Mouse (Mus musculus) embryonic facial prominence, embryonic 15.5 days (tissue): ENCODE results near the gene Sec14l3. TPM values are rescaled to one million over a fixed set of nuclear protein-coding genes. Genes with fewer than 3 reads are reported as not detected.
"Not testable (repeated sequence)": the region's sequence is repeated elsewhere in the genome, so short reads cannot be mapped to it uniquely, and the experiment has no call there.

ENCODE experiments used
- ATAC-seq: fragments of 200-750 bp; cut with Nextera tagmentation; 2 replicates; pipeline ENCODE4 v1.8.0; 2017; ENCODE audit warnings: low read depth, moderate TSS enrichment; ENCODE audit not compliant: insufficient number of reproducible peaks, low FRiP score, low TSS enrichment
- H3K27ac ChIP-seq: fragments of 300-500 bp; sonication (generic); replicated peaks from 2 replicates; pipeline ENCODE4 v1.5.1; 2015; ENCODE audit warnings: mild to moderate bottlenecking, inconsistent platforms
- H3K27me3 ChIP-seq: fragments of 300-500 bp; sonication (generic); 2 replicates; pipeline ENCODE4 v1.6.1; 2015; ENCODE audit warnings: inconsistent platforms
- H3K36me3 ChIP-seq: fragments of 300-500 bp; sonication (generic); 2 replicates; pipeline ENCODE4 v1.6.1; 2015; ENCODE audit warnings: mild to moderate bottlenecking, inconsistent platforms
- H3K4me1 ChIP-seq: fragments of 300-500 bp; sonication (generic); 2 replicates; pipeline ENCODE4 v1.6.1; 2015; ENCODE audit warnings: inconsistent platforms
- H3K4me2 ChIP-seq: fragments of 300-500 bp; sonication (generic); replicated peaks from 2 replicates; pipeline ENCODE4 v1.6.1; 2015; ENCODE audit warnings: mild to moderate bottlenecking, inconsistent platforms
- H3K4me3 ChIP-seq: fragments of 300-500 bp; sonication (generic); replicated peaks from 2 replicates; pipeline ENCODE4 v1.5.1; 2015; ENCODE audit warnings: mild to moderate bottlenecking, inconsistent platforms
- H3K9ac ChIP-seq: fragments of 300-500 bp; sonication (generic); 2 replicates; pipeline ENCODE4 v1.6.1; 2015; ENCODE audit warnings: inconsistent platforms
- H3K9me3 ChIP-seq: fragments of 300-500 bp; sonication (generic); replicated peaks from 2 replicates; pipeline ENCODE4 v1.6.1; 2016; ENCODE audit warnings: inconsistent platforms
- whole genome bisulfite sequencing: fragments of 180-500 bp; shearing (Covaris S2); methylation state at CpG from one replicate; pipeline ENCODE4 v1.1.7; 2015; 5-methylcytosine and 5-hydroxymethylcytosine counted together
- polyA plus RNA-seq: library from polyadenylated mRNA; unstranded; fragments of >200 nt; fragmentation: Nextera tagmentation; extraction: Ambion mirVana; gene quantifications from 2 replicates; pipeline ENCODE4 v1.2.1, GENCODE M21; 2015

The Sec14l3 gene
- polyA plus RNA-seq, 1 experiment from 2014 or later: 16.1 TPM

DNA sequence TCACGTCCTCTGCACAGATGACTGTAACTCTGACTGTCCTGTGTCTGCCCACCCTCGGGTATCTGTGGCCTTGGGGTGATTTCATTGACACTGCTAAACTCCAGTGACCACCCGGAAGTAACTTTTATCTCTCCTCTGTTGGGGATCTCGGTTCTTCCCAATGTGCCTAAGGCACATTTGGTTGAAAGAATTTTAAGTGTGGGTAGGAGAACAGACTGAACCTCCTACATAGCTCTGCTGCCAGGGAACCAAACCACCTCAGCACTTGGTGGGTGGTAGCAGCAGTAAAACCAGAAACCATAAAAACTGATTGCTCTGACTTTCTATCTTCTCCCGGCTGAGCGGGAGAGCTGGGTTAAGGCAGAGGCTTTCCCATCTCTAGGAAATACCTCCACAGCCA is 40.8 kb downstream of the Sec14l3 start:
- Histone ChIP-seq H3K36me3 (0 out of 2 replicates have a peak, but pooled peaks cover 3% of the 10 kb centered on the region), H3K9me3 (no peaks in the 10 kb centered on the region), H3K9ac (no peak overlapping the region), H3K4me1 (no peaks in the 10 kb centered on the region), H3K27me3 (no peaks in the 10 kb centered on the region), H3K4me3 (no peak overlapping the region), H3K4me2 (no peak overlapping the region), H3K27ac (no peak overlapping the region)
- ATAC-seq: no peak
- WGBS: 57% methylated on average over 6 of the region's 6 CpGs

DNA sequence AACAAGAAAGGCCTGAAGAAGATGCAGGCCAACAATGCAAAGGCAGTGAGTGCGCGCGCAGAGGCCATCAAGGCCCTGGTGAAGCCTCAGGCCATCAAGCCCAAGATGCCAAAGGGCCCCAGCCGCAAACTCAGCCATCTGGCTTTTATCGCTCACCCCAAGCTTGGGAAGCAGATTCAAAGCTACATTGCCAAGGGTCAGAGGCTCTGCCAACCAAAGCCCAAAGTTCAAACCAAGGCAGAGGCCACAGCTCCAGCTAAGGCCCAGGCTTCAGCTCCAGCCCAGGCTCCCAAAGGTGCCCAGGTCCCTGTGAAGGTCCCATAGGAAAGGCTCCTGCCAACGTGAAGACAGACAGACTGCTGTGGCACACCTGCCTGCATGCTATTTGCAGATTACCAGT is 43.3 kb downstream of the Sec14l3 start:
- not testable (repeated sequence) for H3K4me2 ChIP-seq, H3K4me1 ChIP-seq, H3K36me3 ChIP-seq, H3K27me3 ChIP-seq, ATAC-seq, H3K9me3 ChIP-seq, H3K27ac ChIP-seq, H3K9ac ChIP-seq, H3K4me3 ChIP-seq
- 85% methylated on average over 6 of the region's 6 CpGs for WGBS

DNA sequence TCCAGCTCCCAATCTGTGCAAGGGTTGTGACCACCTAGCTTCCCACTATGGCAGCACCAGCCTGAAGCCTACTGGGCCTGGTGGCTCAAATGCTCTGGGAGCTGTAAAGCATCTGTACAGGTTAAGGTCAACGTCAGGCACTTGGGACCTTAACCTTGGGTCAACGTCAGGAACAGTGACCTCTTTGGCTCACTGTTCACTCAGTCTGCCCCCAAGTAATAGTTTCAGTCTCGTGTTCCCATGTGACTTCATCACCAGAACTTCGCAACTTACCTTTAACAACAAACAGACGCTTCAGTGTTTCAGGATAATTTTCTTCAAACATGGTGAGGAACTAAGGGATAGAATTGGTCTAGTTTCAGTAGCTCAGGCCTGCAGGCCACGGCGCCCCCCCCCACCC is 44.0 kb downstream of the Sec14l3 start:
- ATAC-seq: no peak
- 0 out of 2 replicates have a peak, but pooled peaks cover 4% of the 10 kb centered on the region for H3K4me1 ChIP-seq
- H3K27me3 ChIP-seq: no peaks in the 10 kb centered on the region
- no peak overlapping the region for H3K4me3 ChIP-seq
- WGBS: 46% methylated on average over 7 of the region's 7 CpGs
- H3K9me3 ChIP-seq: no peaks in the 10 kb centered on the region
- no peak overlapping the region for H3K27ac ChIP-seq
- 0 out of 2 replicates have a peak, but pooled peaks cover 9% of the 10 kb centered on the region for H3K36me3 ChIP-seq
- no peak overlapping the region for H3K9ac ChIP-seq
- H3K4me2 ChIP-seq: no peak overlapping the region

DNA sequence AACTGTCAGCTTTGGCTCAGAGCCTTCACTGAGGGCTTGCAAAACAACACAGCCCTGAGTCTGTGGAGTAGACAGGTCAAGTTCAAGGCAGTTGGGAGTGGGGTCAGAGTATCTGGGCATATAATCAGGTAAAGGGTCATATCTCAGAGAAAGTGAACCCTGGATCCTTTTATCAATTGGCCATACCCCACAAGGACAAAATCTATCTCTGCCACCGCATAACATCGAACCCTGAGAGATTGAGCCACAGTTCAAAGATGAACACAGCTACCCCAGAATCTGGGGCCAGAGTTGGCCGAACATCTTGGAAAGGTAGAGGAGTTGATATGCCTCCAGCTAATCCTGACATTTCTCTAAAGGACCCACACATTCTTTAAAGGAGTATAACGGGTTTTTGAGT is 47.4 kb downstream of the Sec14l3 start:
- ATAC-seq: no peak
- Histone ChIP-seq H3K9me3 (no peaks in the 10 kb centered on the region), H3K4me1 (peaks cover 13% of the 10 kb centered on the region), H3K4me3 (no peak overlapping the region), H3K4me2 (no peak overlapping the region), H3K27ac (no peak overlapping the region), H3K27me3 (no peaks in the 10 kb centered on the region), H3K36me3 (0 out of 2 replicates have a peak, but pooled peaks cover 9% of the 10 kb centered on the region), H3K9ac (no peak overlapping the region)
- 85% methylated on average over 4 of the region's 4 CpGs for WGBS

DNA sequence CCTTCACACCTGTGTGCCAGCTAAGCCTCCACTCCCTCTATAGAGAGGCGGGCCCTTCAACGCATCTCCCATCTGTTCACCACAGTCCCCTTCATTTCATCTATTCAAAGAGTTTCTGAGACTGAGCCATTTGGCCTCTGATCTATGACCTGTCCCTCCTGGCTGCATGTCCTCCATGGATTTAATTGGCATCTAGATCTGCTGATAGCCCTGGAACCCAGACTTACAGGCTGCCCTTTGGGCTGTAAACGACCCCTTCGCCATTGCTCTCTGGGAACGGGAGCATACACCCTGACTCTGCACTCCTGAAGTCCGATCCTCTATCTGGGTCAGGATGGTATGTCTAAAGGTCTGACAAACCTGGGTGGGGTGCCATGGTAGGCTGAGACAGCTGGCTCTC is 48.2 kb downstream of the Sec14l3 start:
- no peak overlapping the region for H3K4me3 ChIP-seq
- no peak overlapping the region for H3K9ac ChIP-seq
- H3K36me3 ChIP-seq: 0 out of 2 replicates have a peak, but pooled peaks cover 9% of the 10 kb centered on the region
- H3K4me1 ChIP-seq: peaks cover 19% of the 10 kb centered on the region
- no peak overlapping the region for H3K4me2 ChIP-seq
- 82% methylated on average over 6 of the region's 6 CpGs for WGBS
- no peak for ATAC-seq
- no peak overlapping the region for H3K27ac ChIP-seq
- no peaks in the 10 kb centered on the region for H3K27me3 ChIP-seq
- no peaks in the 10 kb centered on the region for H3K9me3 ChIP-seq

DNA sequence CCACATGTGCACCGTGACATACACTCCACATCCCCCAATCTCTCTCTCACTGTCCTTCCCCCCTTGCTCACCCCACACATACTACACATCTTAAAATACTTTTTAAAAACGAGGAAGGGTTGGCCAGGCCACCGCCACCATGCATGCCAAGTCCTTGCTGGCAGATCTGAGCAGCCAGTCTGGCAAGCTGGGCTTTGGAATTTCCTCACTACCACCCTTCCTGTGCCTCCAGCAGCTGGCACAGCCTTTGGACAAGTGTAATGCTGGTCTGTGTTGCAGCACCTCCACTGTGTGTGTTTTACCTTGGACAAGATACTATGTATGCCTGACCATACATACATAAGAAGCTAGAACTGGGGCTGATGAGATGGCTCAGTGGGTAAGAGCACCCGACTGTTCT is 48.9 kb downstream of the Sec14l3 start:
- 79% methylated on average over 4 of the region's 4 CpGs for WGBS

DNA sequence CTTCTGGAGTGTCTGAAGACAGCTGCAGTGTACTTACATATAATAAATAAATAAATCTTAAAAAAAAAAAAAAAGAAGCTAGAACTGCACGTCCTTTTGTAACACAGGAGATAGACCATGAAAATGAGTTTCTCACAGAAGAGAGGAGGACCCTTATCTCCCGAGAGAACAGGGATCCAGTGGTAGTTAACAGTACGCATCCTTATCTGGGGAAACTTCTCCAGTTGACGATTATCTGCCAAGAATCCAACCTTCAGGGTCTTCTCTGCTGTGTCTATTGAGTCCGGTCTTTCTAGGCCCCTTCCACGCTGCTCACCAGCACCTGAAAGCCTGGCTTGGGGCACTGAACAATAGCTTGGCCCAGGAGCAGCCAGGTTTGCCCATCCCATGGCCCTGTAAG is 49.3 kb downstream of the Sec14l3 start:
- Histone ChIP-seq H3K36me3 (0 out of 2 replicates have a peak, but pooled peaks cover 9% of the 10 kb centered on the region), H3K4me3 (no peak overlapping the region), H3K4me2 (no peak overlapping the region), H3K4me1 (peaks cover 30% of the 10 kb centered on the region), H3K9me3 (no peaks in the 10 kb centered on the region), H3K9ac (no peak overlapping the region), H3K27me3 (0 out of 2 replicates have a peak, but pooled peaks cover 3% of the 10 kb centered on the region), H3K27ac (no peak overlapping the region)
- 85% methylated on average over 6 of the region's 6 CpGs for WGBS
- ATAC-seq: no peak

More for the DNA sequence above, 48.9 kb downstream of the Sec14l3 start:
- ATAC-seq: no peak
- no peak overlapping the region for H3K27ac ChIP-seq
- H3K9ac ChIP-seq: no peak overlapping the region
- H3K27me3 ChIP-seq: no peaks in the 10 kb centered on the region
- H3K4me2 ChIP-seq: no peak overlapping the region
- H3K4me3 ChIP-seq: no peak overlapping the region
- H3K36me3 ChIP-seq: 0 out of 2 replicates have a peak, but pooled peaks cover 9% of the 10 kb centered on the region
- no peaks in the 10 kb centered on the region for H3K9me3 ChIP-seq
- H3K4me1 ChIP-seq: peaks cover 25% of the 10 kb centered on the region

DNA sequence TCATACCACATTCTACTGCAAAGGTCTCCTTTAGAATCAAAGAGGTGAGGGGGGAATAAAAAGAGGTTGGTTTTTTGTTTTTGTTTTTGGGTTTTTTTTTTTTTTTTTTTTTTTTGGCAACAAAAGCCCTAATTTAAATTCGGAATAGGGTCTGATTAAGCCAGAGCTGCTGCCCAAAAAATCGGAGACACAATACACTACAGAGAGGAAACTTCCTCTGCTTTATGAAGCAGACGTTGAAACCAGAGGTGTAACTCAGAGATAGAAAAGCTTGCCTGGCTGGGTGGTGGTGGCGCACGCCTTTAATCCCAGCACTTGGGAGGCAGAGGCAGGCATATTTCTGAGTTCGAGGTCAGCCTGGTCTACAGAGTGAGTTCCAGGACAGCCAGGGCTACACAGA is 49.9 kb downstream of the Sec14l3 start:
- H3K4me3 ChIP-seq, ATAC-seq: not testable (repeated sequence)
- 77% methylated on average over 6 of the region's 6 CpGs for WGBS

DNA sequence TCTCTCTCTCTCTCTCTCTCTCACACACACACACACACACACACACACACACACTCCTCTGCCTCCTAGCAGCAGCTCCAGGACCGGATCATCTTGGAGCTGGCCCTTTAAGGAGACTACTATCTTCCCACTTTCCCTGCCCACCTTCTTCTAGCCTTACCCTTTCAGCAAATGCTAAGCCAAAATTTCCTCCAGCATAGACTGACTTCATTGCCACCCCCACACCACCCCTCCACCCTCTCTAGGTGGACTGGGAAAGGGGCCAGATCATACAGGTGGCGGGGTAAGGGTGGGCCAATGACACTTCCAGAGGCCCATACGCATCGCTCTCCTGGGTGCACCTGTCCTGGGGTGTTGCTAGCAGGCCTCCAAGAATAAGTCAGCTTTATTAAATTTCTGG is 50.8 kb downstream of the Sec14l3 start:
- Histone ChIP-seq H3K4me2 (no peak overlapping the region), H3K36me3 (0 out of 2 replicates have a peak, but pooled peaks cover 7% of the 10 kb centered on the region), H3K9me3 (no peaks in the 10 kb centered on the region), H3K4me3 (no peak overlapping the region), H3K27ac (no peak overlapping the region), H3K9ac (no peak overlapping the region), H3K27me3 (peaks cover 14% of the 10 kb centered on the region; the same call in 1 of the 2 replicates), H3K4me1 (peaks cover 31% of the 10 kb centered on the region)
- ATAC-seq: no peak
- 87% methylated on average over 4 of the region's 4 CpGs for WGBS

More for the DNA sequence above, 49.9 kb downstream of the Sec14l3 start:
- H3K4me2 ChIP-seq, H3K27ac ChIP-seq, H3K27me3 ChIP-seq, H3K36me3 ChIP-seq, H3K9me3 ChIP-seq, H3K9ac ChIP-seq: not testable (repeated sequence)
- peaks cover 31% of the 10 kb centered on the region for H3K4me1 ChIP-seq

DNA sequence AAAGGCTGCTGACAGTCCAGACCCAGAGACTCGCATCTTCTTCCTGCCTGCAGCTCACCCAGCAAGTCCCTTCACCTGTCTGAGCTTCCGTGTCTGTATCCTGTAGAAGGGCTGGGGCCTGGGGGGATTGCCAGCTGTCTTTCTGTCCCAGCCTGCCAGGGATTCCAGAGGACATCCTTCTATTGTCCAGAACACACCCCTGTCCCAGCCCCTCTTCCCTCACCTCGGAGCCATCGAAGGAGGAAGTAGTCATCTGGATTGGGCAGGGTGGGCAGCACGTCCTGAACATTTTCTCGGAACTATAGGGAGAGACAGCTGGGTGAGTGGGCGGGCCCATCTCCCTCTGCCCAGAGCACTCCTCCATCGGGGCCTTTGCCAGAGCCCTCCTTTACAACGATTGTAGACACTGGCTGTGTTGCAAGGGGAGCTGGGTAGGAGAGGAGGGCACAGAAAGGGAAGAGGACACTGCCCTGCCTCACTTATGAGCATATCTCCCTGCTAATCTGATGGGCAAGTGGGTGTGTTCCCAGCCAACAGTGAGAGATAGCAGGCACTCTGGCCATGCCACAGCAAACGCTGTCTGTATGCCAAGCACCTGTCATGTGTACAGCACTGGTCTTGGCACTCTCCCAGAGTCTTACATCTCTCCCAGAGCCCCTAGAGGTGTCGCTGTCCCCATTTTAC is 52.0 kb downstream of the Sec14l3 start:
- Histone ChIP-seq H3K4me2 (no peak overlapping the region), H3K27me3 (peaks cover 14% of the 10 kb centered on the region; the same call in 1 of the 2 replicates), H3K4me3 (no peak overlapping the region), H3K9me3 (no peaks in the 10 kb centered on the region), H3K27ac (no peak overlapping the region), H3K4me1 (peaks cover 31% of the 10 kb centered on the region), H3K36me3 (no peaks in the 10 kb centered on the region), H3K9ac (no peak overlapping the region)
- WGBS: 44% methylated on average over 11 of the region's 11 CpGs
- no peak for ATAC-seq

DNA sequence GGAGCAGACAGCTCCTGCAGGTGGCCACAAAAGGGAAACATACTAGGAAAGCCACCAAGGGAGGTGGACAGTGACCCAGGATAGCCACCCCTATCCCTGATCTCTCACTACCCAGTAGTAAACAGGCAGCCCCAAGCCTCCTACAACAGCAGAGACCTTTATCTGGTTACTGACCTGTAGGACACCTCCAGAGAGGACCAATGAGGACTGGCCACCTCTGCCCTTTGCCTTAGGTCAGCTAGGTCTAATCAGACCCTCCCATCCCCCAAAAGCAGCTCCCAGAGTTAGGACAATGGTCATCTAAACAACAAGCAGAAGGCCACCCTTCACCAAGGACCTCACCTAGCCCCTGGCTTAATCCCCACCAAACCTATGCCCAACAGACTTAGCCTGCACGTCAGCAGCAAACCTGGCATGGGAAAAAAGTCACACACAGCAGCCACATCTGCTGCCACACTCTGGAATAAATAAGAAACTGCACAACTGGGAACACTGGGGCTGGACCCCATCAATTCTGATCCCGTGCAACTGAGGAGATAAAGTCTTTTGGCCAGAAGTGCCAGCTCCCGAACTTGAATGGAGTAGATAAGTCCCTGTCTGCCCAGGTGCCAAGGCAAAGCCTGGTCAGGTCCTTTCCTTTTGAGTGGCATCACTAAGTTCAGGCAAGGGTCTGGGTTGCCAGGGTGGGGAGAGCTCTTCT is 52.9 kb downstream of the Sec14l3 start:
- ATAC-seq: no peak
- Histone ChIP-seq H3K36me3 (no peaks in the 10 kb centered on the region), H3K4me2 (peak overlapping the region; percentile 95), H3K9ac (peak overlapping the region; percentile 49; the same call in 1 of the 2 replicates), H3K4me3 (peak overlapping the region; percentile 56), H3K27ac (no peak overlapping the region), H3K9me3 (no peaks in the 10 kb centered on the region), H3K4me1 (peaks cover 31% of the 10 kb centered on the region), H3K27me3 (peaks cover 17% of the 10 kb centered on the region; the same call in 1 of the 2 replicates)
- 28% methylated on average over 3 of the region's 3 CpGs for WGBS
